Mouse (Mus musculus) layer of hippocampus, adult 9-11 months (tissue): ENCODE data around the gene E2f2.
A peak's percentile ranks its signal among the peaks of the same experiment; 100 is the strongest.

ENCODE experiments used
- DNase-seq: peaks from one replicate; pipeline ENCODE4 v3.0.0; 2022

E2f2 gene

GRCm38 (mm10) chr4:136177612-136178474, 5.6 kb downstream of the E2f2 start:
- no peak for DNase-seq

DNA sequence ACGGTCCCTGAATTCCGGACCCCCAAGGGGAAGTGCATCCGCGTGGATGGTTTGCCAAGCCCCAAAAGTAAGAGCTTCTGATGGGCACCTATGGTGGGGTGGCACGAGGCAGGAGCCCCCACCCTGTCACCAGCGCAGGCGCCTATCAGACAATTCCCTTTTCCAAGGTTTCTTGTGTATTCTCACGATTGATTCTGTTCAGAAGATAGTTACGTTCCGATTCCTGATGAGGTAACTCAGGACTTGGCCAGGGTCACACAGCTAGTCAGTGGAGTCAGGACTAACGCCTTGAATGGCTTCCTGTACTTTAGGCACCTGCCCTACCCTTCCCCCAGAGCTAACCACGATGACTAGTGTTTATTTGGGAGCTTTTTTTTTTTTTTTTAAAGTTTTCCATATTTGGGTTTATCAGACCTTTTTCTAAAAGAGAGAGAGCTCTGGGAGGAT, 6.3 kb downstream of the E2f2 start:
- no peak for DNase-seq

GRCm38 (mm10) chr4:136179456-136179855, 7.3 kb downstream of the E2f2 start:
- DNase-seq = no peak

DNA sequence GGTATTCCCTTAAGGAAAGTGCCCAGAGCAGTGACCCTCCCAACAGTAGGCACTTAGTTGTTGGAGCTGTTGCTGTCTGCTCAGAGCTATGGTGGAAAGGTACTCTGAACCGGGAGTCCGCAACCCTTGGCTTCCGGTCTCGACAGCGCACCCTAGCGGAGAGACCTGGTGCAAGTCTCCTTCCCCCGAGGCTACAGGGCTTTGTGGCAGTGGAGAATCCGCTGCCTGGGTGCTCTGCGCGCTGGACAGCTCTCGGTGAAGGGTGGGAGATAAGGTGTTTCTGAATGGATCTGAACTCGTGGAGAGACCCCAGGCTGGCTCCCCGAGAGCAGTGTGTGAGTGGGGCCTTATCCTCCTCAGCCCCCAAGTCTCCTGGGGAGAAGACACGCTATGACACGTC, 7.8 kb downstream of the E2f2 start:
- DNase-seq = peak; percentile 73

- DNase-seq = peak; percentile 91
Measured at GRCm38 (mm10) chr4:136180408-136181330, 8.5 kb downstream of the E2f2 start.

DNA sequence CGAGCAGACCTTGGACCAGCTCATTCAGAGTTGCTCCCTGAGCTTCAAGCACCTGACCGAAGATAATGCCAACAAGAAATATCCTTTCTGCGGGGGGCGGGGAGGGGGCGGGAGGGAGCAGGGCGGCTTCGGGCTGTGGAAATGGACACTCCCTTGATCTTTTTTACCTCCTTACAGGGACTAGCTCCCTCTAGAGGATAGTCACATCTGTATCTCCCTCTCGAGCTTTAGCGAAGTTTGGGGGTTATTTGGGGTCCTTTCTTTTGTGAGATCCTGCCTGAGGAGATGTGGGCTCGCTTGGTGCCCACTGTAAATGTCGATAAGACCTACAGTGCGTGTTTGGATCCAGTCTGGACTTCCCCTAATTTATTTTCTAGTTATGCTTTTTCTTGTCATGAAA, 9.2 kb downstream of the E2f2 start:
- no peak for DNase-seq

- DNase-seq = peak; percentile 79
Measured at GRCm38 (mm10) chr4:136185375-136185774, 13.2 kb downstream of the E2f2 start.

- DNase-seq = no peak
Measured at GRCm38 (mm10) chr4:136186315-136186714, 14.1 kb downstream of the E2f2 start.

DNA sequence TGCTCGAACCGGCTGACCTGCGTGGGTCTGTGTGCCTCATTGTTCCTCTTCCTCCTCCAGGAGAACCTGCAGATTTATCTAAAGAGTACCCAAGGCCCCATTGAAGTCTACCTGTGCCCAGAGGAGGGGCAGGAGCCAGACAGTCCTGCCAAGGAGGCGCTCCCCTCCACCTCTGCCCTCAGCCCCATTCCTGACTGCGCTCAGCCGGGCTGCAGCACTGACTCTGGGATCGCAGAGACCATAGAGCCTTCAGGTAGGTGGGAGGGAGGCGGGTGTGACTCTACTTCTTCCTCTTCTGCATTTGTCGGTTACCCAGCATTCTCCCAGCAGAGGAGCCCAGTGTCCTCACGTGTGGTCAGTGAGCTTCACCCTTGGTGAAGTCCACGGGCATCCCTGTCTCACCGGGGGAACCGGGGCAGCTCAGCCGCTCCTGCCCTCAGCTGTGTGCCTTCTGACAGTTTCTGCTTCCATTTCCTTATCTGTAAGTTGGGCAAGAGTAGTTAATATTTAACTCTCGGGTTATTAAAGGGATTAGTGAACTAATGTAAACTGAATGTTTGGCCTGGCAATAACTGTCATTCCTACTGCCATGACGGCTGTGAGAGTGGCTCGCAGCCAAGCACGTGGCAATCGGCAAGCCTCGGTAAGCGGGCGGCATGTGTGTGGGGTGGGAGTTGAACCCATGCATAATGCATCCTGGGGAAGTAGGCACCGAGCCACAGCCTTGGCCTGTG, 14.7 kb downstream of the E2f2 start:
- DNase-seq = no peak

DNA sequence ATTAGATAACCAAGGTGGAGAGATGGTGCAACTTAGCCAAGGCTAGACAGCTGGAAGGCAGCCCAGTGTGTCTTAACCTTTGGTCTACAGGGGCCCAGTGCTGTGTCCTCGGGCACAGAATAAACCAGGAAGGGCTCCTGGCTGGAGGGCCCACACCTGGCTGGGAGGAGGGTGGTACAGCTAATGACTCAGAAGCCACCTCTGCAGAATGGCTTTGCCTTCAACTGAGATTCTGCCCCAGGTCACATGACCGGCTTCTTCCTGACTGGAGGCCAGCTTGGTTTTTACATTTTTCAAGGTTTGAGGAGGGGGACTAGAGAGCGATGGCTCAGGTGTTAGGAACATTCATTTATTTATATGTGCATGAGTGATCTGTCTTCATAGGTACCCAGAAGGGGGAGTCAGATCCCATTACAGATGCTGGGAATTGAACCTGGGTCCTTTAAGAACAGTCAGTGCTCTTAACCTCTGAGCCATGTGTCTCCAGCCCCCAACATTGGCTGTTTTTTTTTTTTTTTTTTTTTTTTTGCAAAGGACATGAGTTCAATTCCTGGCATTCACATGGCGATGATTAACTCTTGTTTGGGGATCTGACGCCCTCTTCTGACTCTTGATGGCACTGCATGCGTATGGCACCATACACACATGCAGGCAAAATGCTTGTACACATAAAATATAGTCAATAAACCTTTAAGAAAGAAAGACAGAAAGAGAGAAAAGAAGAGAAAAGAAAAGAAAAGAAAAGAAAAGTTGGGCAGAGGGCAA, 17.0 kb downstream of the E2f2 start:
- no peak for DNase-seq

DNA sequence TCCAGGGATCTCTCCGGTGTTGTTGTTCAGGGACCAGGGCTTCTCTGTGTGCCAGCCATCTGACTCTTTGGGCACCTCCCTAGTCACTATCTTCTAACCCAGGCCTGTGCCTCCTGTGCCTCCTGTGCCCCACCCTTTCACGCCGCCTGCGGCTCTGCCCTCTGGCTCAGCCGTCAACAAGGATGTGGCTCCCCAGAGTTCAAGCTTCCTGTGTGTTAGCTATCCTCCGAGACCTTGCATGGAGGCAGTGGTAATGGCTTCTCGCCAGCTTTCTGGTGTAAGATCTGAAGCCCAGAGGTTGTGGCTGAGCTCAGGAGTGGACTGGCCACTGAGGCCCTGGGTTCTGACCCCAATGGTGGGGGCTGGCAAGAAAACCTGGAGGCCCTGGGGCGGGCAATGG, 17.7 kb downstream of the E2f2 start:
- no peak for DNase-seq

DNA sequence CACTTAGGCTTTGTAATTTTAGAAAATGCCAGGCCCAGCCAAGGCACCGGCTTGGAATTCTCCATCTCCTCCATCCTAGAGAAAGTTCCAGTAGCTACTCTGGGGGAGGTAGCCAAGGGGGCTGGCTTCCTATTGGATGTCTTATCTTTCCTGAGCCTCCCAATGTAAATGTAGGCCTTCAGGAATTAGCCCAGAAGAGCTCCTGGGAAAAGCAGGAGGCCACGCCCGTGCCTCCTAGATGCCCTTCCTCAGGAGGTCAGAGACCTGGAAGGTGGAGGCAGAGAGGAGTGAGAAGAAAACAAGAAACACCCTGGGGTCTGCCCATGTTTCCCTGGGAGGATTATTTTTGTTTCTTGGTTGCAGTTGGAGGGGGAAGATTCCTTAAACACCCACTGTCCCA, 21.4 kb downstream of the E2f2 start:
- no peak for DNase-seq

GRCm38 (mm10) chr4:136195029-136195428, 22.8 kb downstream of the E2f2 start:
- no peak for DNase-seq

- DNase-seq = no peak
Measured at GRCm38 (mm10) chr4:136195629-136196028, 23.4 kb downstream of the E2f2 start.

DNA sequence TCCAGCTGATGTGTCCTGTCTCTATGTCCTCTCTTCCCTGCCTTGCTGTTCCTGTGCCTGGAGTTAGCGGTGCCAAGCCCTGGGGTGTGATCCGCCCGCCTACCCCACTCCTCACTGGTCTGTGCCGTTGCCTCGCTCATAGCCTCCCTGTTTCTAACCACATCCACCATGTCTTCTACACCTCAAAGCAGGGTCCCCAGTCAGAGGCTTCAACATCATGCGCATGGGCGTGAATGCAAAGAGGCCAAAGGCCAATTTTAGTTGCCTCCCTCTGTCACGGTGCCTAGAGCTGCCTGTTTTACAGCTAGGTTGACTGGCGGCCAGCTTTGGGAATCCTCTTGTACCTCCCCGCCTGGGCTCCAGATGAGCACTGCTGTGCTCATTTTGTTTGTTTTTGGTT, 24.0 kb downstream of the E2f2 start:
- DNase-seq = no peak

- no peak for DNase-seq
Measured at GRCm38 (mm10) chr4:136198846-136199245, 26.7 kb downstream of the E2f2 start.

DNA sequence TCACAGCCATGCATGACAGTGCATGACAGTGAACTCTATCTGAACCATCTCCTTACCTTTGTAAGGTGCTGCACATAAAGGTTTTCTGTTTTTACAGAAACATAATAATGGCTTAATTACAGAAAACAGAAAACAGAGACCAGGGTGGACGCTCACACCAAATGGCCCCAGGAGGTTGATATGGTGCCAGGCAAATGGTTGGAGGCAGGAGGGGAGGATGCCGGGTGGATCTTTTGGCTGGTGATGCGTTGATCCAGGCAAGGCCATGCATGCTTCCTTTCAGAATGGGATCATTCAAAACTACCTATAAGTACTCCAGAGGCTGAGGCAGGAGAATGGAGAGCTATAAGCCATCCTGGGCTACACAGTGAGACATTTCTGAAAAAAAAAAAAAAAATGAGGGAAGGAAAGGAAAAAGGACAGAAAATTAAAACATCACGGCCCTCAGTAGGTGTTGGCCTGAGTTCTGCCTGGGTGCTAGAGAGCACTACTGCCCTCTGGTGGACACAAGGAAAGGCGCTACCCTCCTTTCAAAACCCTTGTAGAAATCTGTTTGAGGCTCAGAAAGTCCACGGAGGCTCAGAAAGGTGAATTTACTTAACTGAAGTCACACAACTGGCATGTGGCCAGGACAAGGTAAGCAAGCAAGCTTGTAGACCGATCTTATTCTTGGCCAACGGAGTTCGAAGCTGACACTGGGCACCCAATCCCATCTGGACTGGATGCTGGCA, 27.5 kb downstream of the E2f2 start:
- no peak for DNase-seq

- no peak for DNase-seq
Measured at GRCm38 (mm10) chr4:136202509-136202908, 30.3 kb downstream of the E2f2 start.

- no peak for DNase-seq
Measured at GRCm38 (mm10) chr4:136204775-136205174, 32.6 kb downstream of the E2f2 start.

- peak; percentile 93 for DNase-seq
Measured at GRCm38 (mm10) chr4:136206033-136206893, 34.1 kb downstream of the E2f2 start, which contains the start of gene Asap3. Asap3 (plus strand) TSS chr4:136206365.
